Mouse (Mus musculus): ENCODE measurements around the gene Sept4. TPM values are rescaled to one million over a fixed set of nuclear protein-coding genes. Genes with fewer than 3 reads are reported as not detected.

Sept4 gene
- polyA plus RNA-seq, 1 experiment from 2014 or later = 15.3 TPM

DNA sequence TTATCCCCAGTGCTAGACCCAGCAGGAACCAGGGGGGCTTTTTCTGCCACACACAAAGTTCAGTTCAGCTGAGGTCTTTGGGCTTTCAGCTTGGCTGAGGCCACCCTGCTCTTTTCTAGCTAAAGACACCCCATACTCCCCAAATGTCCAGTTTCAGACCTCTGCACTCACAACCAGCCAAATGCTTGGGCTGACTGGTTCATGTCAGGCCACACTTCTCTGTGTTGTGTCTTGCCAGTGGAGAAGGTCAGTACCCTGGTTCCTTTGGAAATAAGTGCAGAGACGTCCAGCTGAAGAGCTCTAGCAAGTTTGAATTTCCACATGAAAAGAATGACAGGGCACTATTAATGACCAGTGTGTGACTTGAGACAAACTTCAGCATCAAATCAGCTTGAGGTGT is 11.0 kb downstream of the Sept4 start:
- Histone ChIP-seq H3K27ac (replicated peaks) (peak overlapping the region; percentile 72), H3K4me2 (peak overlapping the region; percentile 93), H3K4me3 (no peak overlapping the region), H3K9me3 (no peaks in the 10 kb centered on the region), H3K9ac (peak overlapping the region; percentile 81; the same call in 1 of the 2 replicates), H3K36me3 (no peaks in the 10 kb centered on the region), H3K4me1 (peaks cover 52% of the 10 kb centered on the region), H3K27me3 (replicated peaks) (no peaks in the 10 kb centered on the region)
- WGBS = 25% methylated on average over 1 of the region's 1 CpGs
- ATAC-seq (ENCODE audit: extremely low read depth, insufficient number of reproducible peaks, low FRiP score, low TSS enrichment) = no peak

DNA sequence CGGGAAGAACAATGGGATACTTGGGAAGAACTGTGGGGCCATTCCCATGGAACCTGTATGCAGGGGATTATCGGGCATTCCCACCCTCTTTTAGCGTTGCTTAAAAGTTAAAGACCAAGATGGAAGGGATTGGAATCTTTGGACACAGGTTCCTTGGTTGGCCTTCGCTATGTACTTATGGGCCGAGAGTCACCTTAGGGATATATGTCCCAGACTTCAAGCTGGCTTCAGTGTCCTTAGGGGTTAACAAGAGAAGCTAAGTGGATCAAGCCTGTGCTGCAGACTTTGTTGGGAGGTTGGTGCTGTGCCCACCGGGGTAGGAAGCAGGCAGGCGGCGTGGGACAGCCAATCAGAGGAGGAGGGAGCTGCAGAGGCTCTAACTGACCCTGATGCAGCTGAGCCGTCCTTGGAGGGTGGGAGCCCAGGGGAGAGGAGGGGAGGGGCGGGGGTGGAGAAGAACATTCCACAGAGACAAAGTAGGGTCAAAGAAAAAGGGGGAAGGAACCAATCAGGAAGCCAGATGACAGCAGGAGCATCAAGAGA is 11.9 kb downstream of the Sept4 start:
- no peak overlapping the region for H3K9ac ChIP-seq

DNA sequence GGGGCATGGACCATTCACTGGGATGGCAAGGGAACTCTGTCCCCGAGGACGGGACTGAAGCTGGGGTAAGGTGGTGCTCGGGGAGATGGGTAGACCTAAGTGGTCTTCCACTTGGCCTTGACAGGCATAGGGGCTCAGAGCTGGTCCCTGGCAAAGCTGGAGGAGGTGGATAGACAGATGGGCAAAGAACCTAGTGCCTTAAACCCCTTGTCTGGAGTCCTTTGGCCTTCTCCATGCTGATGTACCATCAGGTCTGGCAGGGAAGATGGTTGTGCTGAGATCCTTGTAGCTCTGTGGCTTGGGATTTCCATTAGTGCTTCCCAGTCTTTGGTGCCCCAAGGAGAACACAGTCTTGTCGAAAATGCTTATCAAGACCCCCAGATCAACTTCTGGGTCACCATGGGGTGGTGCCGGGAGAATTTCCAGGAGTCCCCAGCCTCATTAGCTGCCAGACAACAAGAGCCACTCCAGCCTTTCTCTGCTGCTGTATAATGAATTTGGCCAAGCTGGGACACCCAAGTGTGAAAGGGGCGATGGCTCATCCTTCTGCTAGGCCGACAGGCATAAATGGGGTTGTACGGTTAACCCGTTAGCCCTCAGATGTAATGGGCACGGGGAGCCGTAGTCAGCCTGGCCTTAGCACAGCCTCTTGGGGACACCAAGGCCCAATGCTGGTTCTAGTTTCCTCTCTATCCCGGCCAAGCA is 12.6 kb downstream of the Sept4 start:
- WGBS = 74% methylated on average over 12 of the region's 12 CpGs

More for the DNA sequence above, 11.9 kb downstream of the Sept4 start:
- WGBS = 60% methylated on average over 10 of the region's 10 CpGs
- no peak overlapping the region for H3K4me2 ChIP-seq
- H3K36me3 ChIP-seq = no peaks in the 10 kb centered on the region
- no peak for ATAC-seq (ENCODE audit: extremely low read depth, insufficient number of reproducible peaks, low FRiP score, low TSS enrichment)
- H3K27me3 ChIP-seq (replicated peaks) = no peaks in the 10 kb centered on the region
- no peaks in the 10 kb centered on the region for H3K9me3 ChIP-seq
- no peak overlapping the region for H3K27ac ChIP-seq (replicated peaks)
- H3K4me3 ChIP-seq = no peak overlapping the region
- H3K4me1 ChIP-seq = peaks cover 55% of the 10 kb centered on the region

DNA sequence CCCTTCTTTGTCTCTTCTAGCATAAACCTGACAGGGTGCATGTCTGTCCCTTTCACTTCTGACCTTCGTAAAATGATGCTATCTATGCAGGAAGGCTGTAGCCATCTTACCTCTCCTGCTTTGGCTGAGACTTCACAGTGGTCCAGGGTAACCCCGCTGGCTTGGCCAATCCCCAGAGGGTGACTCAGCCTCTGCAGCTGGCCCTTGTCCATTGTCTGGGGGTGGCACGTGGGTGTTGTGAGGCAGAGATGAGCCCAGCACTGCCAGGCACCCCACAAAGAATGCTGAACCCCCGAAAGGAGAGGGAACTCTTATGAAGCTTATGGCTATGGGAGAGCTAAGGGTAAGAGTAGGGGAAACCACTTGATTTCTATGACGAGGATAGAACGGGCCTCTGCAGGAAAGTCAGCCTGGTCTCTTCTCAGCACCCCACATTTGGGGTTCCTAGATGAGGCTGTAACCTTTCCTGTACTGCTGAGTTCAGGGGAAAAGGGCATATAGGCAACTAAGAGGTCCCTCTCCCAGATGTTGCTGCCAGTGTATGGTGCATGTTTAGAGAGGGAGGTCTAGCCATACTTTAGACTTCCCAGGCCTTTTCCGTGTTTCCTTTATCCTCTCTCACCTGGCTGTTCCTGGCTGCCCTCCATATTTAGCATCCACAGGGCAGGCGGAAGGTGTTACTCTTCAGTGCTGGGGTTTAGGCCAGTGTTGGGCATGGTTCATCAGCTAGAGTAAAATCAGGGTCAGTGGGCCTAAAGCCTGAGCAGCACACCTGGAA is 13.4 kb downstream of the Sept4 start:
- no peaks in the 10 kb centered on the region for H3K36me3 ChIP-seq
- no peak overlapping the region for H3K27ac ChIP-seq (replicated peaks)
- H3K27me3 ChIP-seq (replicated peaks) = no peaks in the 10 kb centered on the region
- no peak overlapping the region for H3K4me2 ChIP-seq
- H3K9me3 ChIP-seq = no peaks in the 10 kb centered on the region
- 72% methylated on average over 8 of the region's 8 CpGs for WGBS
- ATAC-seq (ENCODE audit: extremely low read depth, insufficient number of reproducible peaks, low FRiP score, low TSS enrichment) = no peak
- no peak overlapping the region for H3K9ac ChIP-seq
- peaks cover 53% of the 10 kb centered on the region for H3K4me1 ChIP-seq
- no peak overlapping the region for H3K4me3 ChIP-seq

More for the DNA sequence above, 12.6 kb downstream of the Sept4 start:
- Histone ChIP-seq H3K4me1 (peaks cover 55% of the 10 kb centered on the region), H3K4me3 (no peak overlapping the region), H3K9me3 (no peaks in the 10 kb centered on the region), H3K27ac (replicated peaks) (no peak overlapping the region), H3K9ac (no peak overlapping the region), H3K27me3 (replicated peaks) (no peaks in the 10 kb centered on the region), H3K36me3 (no peaks in the 10 kb centered on the region), H3K4me2 (no peak overlapping the region)
- ATAC-seq (ENCODE audit: extremely low read depth, insufficient number of reproducible peaks, low FRiP score, low TSS enrichment) = no peak

DNA sequence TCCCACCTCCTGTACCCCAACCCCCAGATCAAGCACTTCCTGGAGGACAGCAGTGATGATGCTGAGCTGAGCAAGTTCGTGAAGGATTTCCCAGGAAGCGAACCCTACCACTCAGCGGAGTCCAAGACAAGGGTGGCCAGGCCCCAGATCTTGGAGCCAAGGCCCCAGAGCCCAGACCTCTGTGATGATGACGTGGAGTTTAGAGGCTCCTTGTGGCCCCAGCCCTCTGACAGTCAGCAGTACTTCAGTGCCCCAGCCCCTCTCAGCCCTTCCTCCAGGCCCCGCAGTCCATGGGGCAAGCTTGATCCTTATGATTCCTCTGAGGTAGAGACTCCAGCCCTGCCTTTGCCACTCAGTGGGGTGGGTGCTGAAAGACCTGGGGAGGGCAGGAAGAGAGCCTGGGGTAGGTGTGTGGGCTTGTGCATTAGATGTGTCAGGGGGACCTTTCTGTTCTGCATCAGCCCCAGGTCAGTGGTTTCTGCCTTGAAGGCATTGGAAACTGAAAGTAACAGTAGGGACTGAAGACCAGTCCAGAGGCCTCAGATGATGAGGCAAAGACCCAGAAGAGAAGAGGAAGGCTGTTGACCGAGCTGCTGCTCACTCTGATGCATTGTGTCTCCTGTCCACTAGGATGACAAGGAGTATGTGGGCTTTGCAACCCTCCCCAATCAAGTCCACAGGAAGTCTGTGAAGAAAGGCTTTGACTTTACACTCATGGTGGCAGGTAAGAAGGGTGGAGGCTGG is 14.8 kb downstream of the Sept4 start:
- no peaks in the 10 kb centered on the region for H3K27me3 ChIP-seq (replicated peaks)
- 77% methylated on average over 6 of the region's 6 CpGs for WGBS
- H3K4me2 ChIP-seq = no peak overlapping the region
- no peak overlapping the region for H3K27ac ChIP-seq (replicated peaks)
- no peak for ATAC-seq (ENCODE audit: extremely low read depth, insufficient number of reproducible peaks, low FRiP score, low TSS enrichment)
- peaks cover 39% of the 10 kb centered on the region for H3K4me1 ChIP-seq
- H3K9ac ChIP-seq = no peak overlapping the region
- H3K4me3 ChIP-seq = no peak overlapping the region
- no peaks in the 10 kb centered on the region for H3K9me3 ChIP-seq
- H3K36me3 ChIP-seq = no peaks in the 10 kb centered on the region

DNA sequence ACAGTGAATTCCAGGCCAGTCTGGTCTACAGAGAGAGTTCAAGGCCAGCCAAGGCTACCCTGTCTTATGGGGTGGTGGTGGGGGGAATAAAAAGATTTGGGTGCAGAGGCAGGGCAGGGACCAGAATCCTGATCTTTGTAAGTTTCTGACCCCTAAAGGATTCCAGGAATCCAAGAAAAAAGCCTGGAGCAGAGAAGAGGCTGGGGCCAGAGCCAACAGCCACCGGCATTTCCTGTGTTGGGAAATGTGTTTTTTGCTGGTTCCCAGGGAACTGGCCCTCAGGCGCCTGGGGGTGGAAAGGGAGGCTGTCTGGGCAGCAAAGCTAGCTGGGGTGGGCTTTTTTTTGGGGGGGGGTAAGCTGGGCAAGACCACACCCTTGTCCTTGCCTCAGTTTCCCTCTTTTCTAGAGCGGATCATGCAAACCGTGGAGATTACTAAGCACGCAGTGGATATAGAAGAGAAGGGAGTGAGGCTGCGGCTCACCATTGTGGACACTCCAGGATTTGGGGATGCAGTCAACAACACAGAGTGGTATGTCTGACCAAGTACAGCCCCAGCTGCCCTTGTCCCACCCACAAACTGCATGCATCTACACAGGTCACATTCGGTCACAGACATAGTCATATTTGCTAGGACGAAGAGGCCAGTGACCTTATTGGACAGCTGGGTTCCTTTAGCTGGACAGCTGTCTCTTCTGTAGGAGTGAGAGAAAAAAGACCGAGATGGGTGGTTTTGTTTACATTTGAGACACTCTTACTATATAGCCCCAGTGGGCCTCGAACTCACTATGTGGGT is 16.2 kb downstream of the Sept4 start:
- H3K4me1 ChIP-seq = peaks cover 32% of the 10 kb centered on the region
- no peaks in the 10 kb centered on the region for H3K36me3 ChIP-seq
- H3K27me3 ChIP-seq (replicated peaks) = no peaks in the 10 kb centered on the region
- no peak for ATAC-seq (ENCODE audit: extremely low read depth, insufficient number of reproducible peaks, low FRiP score, low TSS enrichment)
- no peak overlapping the region for H3K4me2 ChIP-seq
- no peaks in the 10 kb centered on the region for H3K9me3 ChIP-seq
- H3K27ac ChIP-seq (replicated peaks) = peak overlapping the region; percentile 67
- no peak overlapping the region for H3K4me3 ChIP-seq
- no peak overlapping the region for H3K9ac ChIP-seq
- 70% methylated on average over 10 of the region's 10 CpGs for WGBS

DNA sequence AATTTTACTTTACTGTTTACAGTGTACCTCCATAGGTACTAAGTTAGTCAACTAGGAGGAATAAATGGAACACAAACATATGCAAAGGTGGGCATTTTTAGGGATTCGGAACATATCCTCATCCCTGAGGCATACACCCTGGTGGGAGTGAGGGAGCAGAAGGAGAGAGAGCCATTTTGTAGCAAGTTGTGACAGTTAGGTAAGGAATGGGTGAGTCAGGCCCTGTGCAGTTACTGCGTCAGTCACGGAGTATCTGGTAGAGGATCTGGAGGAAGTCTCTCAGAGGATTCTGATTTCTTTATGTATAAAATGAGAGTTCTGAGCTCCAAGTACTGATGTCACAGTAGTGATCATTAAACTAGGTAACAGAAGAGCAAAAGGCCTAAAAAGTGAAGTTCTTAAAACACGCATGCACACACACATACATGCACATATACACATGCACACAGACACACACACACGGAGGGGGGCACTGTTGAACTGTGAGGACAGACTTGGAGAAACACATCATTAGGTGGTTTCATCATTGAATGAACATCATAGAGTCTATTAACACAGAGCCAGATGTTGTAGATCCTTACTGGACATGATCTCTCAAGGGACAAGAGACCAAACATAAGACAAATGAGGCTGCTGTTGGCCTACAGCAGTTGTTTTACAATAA is 18.6 kb downstream of the Sept4 start:
- Histone ChIP-seq H3K27me3 (replicated peaks) (no peaks in the 10 kb centered on the region), H3K4me1 (peaks cover 32% of the 10 kb centered on the region), H3K9ac (no peak overlapping the region), H3K27ac (replicated peaks) (no peak overlapping the region), H3K36me3 (no peaks in the 10 kb centered on the region), H3K9me3 (no peaks in the 10 kb centered on the region), H3K4me2 (no peak overlapping the region), H3K4me3 (no peak overlapping the region)
- ATAC-seq (ENCODE audit: extremely low read depth, insufficient number of reproducible peaks, low FRiP score, low TSS enrichment) = no peak
- WGBS = 86% methylated on average over 5 of the region's 5 CpGs

DNA sequence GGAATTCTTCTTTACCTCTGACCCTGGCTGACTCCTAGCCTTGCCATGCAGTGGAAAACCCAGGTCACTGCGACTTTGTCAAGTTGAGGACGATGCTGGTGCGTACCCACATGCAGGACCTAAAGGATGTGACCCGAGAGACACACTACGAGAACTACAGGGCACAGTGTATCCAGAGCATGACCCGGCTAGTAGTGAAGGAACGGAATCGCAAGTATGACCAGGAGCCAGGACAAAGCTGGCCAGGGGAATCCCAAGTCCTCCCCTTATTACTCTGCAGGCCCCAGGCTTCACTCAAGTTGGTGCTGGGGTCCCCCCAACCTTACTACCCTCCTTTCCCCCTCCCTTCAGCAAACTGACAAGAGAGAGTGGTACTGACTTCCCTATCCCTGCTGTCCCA is 20.9 kb downstream of the Sept4 start:
- Histone ChIP-seq H3K4me1 (peaks cover 44% of the 10 kb centered on the region), H3K9ac (peak overlapping the region; percentile 97), H3K27ac (replicated peaks) (no peak overlapping the region), H3K4me2 (peak overlapping the region; percentile 86), H3K36me3 (peaks cover 10% of the 10 kb centered on the region), H3K4me3 (peak overlapping the region; percentile 88), H3K9me3 (no peaks in the 10 kb centered on the region), H3K27me3 (replicated peaks) (no peaks in the 10 kb centered on the region)
- 93% methylated on average over 8 of the region's 8 CpGs for WGBS
- no peak for ATAC-seq (ENCODE audit: extremely low read depth, insufficient number of reproducible peaks, low FRiP score, low TSS enrichment)

DNA sequence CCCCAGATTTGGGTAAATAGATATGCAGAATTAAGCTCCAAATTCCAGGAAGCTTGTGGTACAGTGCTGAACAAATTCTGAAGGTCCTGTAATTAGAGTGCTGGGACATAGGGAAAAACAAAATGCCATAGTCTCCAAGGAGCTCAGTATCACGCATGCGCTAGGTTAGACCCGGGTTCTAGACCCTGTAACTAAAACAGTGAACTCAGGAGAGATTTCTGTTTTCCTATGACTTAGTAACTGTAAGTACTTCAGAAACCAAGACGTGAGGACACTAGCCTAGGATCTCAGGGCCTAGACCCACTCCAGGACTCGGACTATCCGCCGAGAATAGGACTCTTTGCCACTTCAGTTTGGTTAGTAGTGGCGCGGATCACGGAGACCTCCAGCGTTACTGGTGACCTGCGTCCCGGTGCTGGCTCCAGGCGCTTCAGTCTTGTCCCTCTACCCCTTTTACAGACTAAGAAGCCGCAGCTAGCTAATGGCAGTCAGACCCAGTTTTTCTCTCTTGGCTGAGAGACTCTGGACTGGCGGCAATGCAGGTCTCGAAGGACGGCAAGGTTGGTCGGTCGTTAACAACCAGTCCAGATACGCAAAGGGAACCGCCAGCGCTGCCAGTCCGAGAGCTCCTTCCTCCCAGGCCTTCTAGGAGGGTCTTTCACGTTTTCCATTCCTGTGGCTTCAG is 22.3 kb downstream of the Sept4 start:
- H3K9me3 ChIP-seq = no peaks in the 10 kb centered on the region
- peak overlapping the region; percentile 86 for H3K4me2 ChIP-seq
- H3K4me3 ChIP-seq = peak overlapping the region; percentile 88
- no peak for ATAC-seq (ENCODE audit: extremely low read depth, insufficient number of reproducible peaks, low FRiP score, low TSS enrichment)
- WGBS = 1% methylated on average over 25 of the region's 25 CpGs
- H3K36me3 ChIP-seq = peaks cover 12% of the 10 kb centered on the region
- H3K4me1 ChIP-seq = peaks cover 44% of the 10 kb centered on the region
- H3K27ac ChIP-seq (replicated peaks) = peak overlapping the region; percentile 97
- H3K9ac ChIP-seq = peak overlapping the region; percentile 97
- no peaks in the 10 kb centered on the region for H3K27me3 ChIP-seq (replicated peaks)

Data from heart, embryonic 13.5 days (tissue).